Mouse (Mus musculus) forebrain, postnatal 0 days (tissue): Measurements from ENCODE around the gene Nlk. TPM values are rescaled to one million over a fixed set of nuclear protein-coding genes. Genes with fewer than 3 reads are reported as not detected.
"Not testable (repeated sequence)": the region's sequence is repeated elsewhere in the genome, so short reads cannot be mapped to it uniquely, and the experiment has no call there.

Source experiments
- ATAC-seq: fragments of 200-750 bp; cut with Nextera tagmentation; 2 replicates; pipeline ENCODE4 v1.8.0; 2017; ENCODE audit warnings: mild to moderate bottlenecking, moderate library complexity
- DNase-seq: peaks from one replicate; pipeline ENCODE4 v3.0.0-alpha.2; 2015
- H3K27ac ChIP-seq: fragments of 300-500 bp; sonication (generic); 2 replicates; pipeline ENCODE4 v1.5.1; 2014; ENCODE audit warnings: low read depth, mild to moderate bottlenecking, antibody characterized with exemption, low read length, moderate library complexity, mixed read lengths
- H3K27me3 ChIP-seq: fragments of 300-500 bp; sonication (generic); 2 replicates; pipeline ENCODE4 v1.6.1; 2014; ENCODE audit warnings: mild to moderate bottlenecking, low read length, mixed read lengths; ENCODE audit not compliant: insufficient read depth
- H3K36me3 ChIP-seq: fragments of 300-500 bp; sonication (generic); 2 replicates; pipeline ENCODE4 v1.6.1; 2014; ENCODE audit warnings: mild to moderate bottlenecking, moderate library complexity; ENCODE audit not compliant: insufficient read depth
- H3K4me1 ChIP-seq: fragments of 300-500 bp; sonication (generic); 2 replicates; pipeline ENCODE4 v1.6.1; 2014; ENCODE audit warnings: antibody characterized with exemption; ENCODE audit not compliant: insufficient read depth
- H3K4me2 ChIP-seq: fragments of 300-500 bp; sonication (generic); 2 replicates; pipeline ENCODE4 v1.6.1; 2014; ENCODE audit warnings: low read depth, mild to moderate bottlenecking, moderate library complexity
- H3K4me3 ChIP-seq: fragments of 300-500 bp; sonication (generic); 2 replicates; pipeline ENCODE4 v1.5.1; 2014; ENCODE audit warnings: low read depth, low read length, mixed read lengths
- H3K9ac ChIP-seq: fragments of 300-500 bp; sonication (generic); 2 replicates; pipeline ENCODE4 v1.6.1; 2014; ENCODE audit warnings: mild to moderate bottlenecking
- H3K9me3 ChIP-seq: fragments of 300-500 bp; sonication (generic); 2 replicates; pipeline ENCODE4 v1.6.1; 2016; ENCODE audit warnings: low read length
- CTCF ChIP-seq: sonication (generic); IDR thresholded peaks from 2 replicates; pipeline ENCODE4 v1.5.1; 2016; ENCODE audit warnings: antibody characterized with exemption, control low read depth, low read depth
- WGBS: fragments of 180-500 bp; shearing (Covaris S2); extraction: QIAGEN DNeasy Blood & Tissue Kit; methylation state at CpG from one replicate; pipeline ENCODE4 v1.1.7; 2014; 5-methylcytosine and 5-hydroxymethylcytosine counted together
- polyA plus RNA-seq: library from polyadenylated mRNA; unstranded; fragments of >200 nt; fragmentation: Nextera tagmentation; extraction: Ambion mirVana; gene quantifications from 2 replicates; pipeline ENCODE4 v1.2.1, GENCODE M21; 2015
- total RNA-seq: library from RNA; depleted of rRNA; stranded (reverse); fragments of >200 nt; gene quantifications from 2 replicates; pipeline ENCODE4 v1.2.3, GENCODE M21; 2014

Nlk gene
- total and polyA plus RNA-seq, 2 experiments from 2014 or later = 27.8 to 43.1 TPM

DNA sequence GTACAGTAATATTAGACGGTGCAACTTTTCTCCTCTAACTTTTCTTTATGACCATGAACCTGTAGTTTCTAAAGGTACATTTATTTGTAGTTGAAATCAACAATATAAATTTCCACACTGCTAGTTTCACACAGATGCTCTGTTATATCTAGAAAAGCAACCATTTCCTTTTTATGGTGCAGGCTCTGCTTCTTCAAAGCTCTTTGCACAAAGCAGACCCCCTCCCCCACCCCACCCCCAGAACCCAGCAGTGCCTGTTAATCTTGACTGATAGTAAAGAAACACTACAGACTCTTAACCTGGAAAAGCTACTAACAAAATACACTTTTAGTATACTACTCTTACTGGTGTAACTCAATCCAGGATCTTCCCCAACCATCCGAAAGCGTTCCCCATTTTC lies 6.6 kb downstream of the Nlk start:
- Histone ChIP-seq H3K9me3 (no peaks in the 10 kb centered on the region), H3K4me2 (no peak overlapping the region; the same call in 1 of the 2 replicates), H3K4me1 (peaks cover 17% of the 10 kb centered on the region), H3K9ac (no peak overlapping the region), H3K36me3 (no peaks in the 10 kb centered on the region), H3K27ac (no peak overlapping the region), H3K4me3 (no peak overlapping the region), H3K27me3 (no peaks in the 10 kb centered on the region)
- no peak for TF ChIP-seq CTCF
- ATAC-seq = no peak
- 87% methylated on average over 3 of the region's 3 CpGs for WGBS
- no peak for DNase-seq

GRCm38 (mm10) chr11:78681058-78681457 lies 16.1 kb downstream of the Nlk start:
- Histone ChIP-seq H3K27me3 (no peaks in the 10 kb centered on the region), H3K9ac (no peak overlapping the region), H3K4me2 (no peak overlapping the region), H3K36me3 (no peaks in the 10 kb centered on the region), H3K4me3 (no peak overlapping the region), H3K4me1 (no peaks in the 10 kb centered on the region), H3K27ac (no peak overlapping the region), H3K9me3 (no peaks in the 10 kb centered on the region)
- DNase-seq (no peak), ATAC-seq (no peak)
- WGBS = 72% methylated on average over 3 of the region's 3 CpGs
- no peak for TF ChIP-seq CTCF

GRCm38 (mm10) chr11:78678761-78679160 lies 18.4 kb downstream of the Nlk start:
- Histone ChIP-seq H3K4me2 (no peak overlapping the region), H3K27me3 (no peaks in the 10 kb centered on the region), H3K4me3 (no peak overlapping the region), H3K36me3 (no peaks in the 10 kb centered on the region), H3K27ac (no peak overlapping the region), H3K4me1 (no peaks in the 10 kb centered on the region), H3K9ac (no peak overlapping the region), H3K9me3 (no peaks in the 10 kb centered on the region)
- DNase-seq (no peak), ATAC-seq (no peak)
- WGBS = 70% methylated on average over 2 of the region's 2 CpGs
- TF ChIP-seq CTCF = no peak

DNA sequence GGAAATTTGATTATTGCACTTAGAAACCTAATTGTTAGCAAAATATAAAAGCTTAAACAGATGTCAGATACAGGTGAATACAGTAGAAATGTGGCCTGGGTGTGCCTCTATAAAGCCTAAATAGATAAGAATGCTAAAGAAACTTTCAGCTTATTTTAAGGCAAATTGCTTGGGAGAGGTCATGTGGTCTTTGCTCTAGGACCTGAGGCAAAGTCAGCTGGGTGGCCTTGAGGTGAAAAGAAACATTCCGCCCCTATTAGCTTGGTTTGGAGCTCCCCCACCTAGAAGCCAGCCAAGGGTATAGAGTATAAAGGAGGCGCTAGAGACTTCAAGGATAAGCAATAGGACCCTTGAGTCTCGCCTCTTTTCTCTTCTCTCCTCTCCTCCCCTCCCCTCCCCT lies 28.5 kb downstream of the Nlk start:
- H3K36me3 ChIP-seq = no peaks in the 10 kb centered on the region
- no peaks in the 10 kb centered on the region for H3K27me3 ChIP-seq
- ATAC-seq (no peak), DNase-seq (no peak)
- TF ChIP-seq CTCF = no peak
- no peaks in the 10 kb centered on the region for H3K4me1 ChIP-seq
- WGBS = 23% methylated on average over 3 of the region's 3 CpGs
- H3K27ac ChIP-seq = no peak overlapping the region
- no peak overlapping the region for H3K4me3 ChIP-seq
- no peaks in the 10 kb centered on the region for H3K9me3 ChIP-seq
- no peak overlapping the region for H3K9ac ChIP-seq
- no peak overlapping the region for H3K4me2 ChIP-seq

- no peak for ATAC-seq
- Histone ChIP-seq H3K36me3 (no peaks in the 10 kb centered on the region), H3K4me3 (no peak overlapping the region), H3K27ac (no peak overlapping the region), H3K4me1 (no peaks in the 10 kb centered on the region), H3K9me3 (no peaks in the 10 kb centered on the region), H3K9ac (no peak overlapping the region), H3K27me3 (no peaks in the 10 kb centered on the region), H3K4me2 (no peak overlapping the region)
- 72% methylated on average over 2 of the region's 2 CpGs for WGBS
- no peak for TF ChIP-seq CTCF
- DNase-seq = no peak
Observed at GRCm38 (mm10) chr11:78664853-78665252, 32.3 kb downstream of the Nlk start.

DNA sequence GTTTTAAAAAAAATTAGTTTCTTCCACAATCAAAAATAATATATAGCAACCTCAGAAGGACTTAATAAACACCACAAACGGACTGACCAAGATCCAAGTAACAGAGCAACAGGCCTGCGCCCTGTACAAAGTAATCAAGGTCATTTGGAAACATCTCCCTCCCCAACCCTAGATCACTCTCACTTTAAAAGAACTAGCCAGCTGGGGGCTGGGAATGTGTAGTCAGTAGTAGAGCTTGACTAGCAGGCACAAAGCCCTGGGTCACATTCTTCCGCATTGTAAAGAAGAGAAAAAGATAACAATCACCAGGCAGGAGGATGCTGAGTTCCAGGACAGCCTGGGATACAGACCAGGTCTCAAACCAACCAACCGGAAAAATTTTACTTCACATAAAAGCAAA lies 33.3 kb downstream of the Nlk start:
- Histone ChIP-seq H3K27me3 (no peaks in the 10 kb centered on the region), H3K4me2 (no peak overlapping the region), H3K4me1 (no peaks in the 10 kb centered on the region), H3K36me3 (no peaks in the 10 kb centered on the region), H3K4me3 (no peak overlapping the region), H3K27ac (no peak overlapping the region), H3K9ac (no peak overlapping the region), H3K9me3 (no peaks in the 10 kb centered on the region)
- DNase-seq (no peak), ATAC-seq (no peak)
- WGBS = 79% methylated on average over 4 of the region's 4 CpGs
- no peak for TF ChIP-seq CTCF

- H3K27me3 ChIP-seq = no peaks in the 10 kb centered on the region
- ATAC-seq (no peak), DNase-seq (no peak)
- H3K4me3 ChIP-seq = no peak overlapping the region
- H3K9ac ChIP-seq = no peak overlapping the region
- no peaks in the 10 kb centered on the region for H3K9me3 ChIP-seq
- H3K4me1 ChIP-seq = no peaks in the 10 kb centered on the region
- H3K36me3 ChIP-seq = no peaks in the 10 kb centered on the region
- no peak overlapping the region for H3K27ac ChIP-seq
- TF ChIP-seq CTCF = no peak
- no peak overlapping the region for H3K4me2 ChIP-seq
- WGBS = 83% methylated on average over 2 of the region's 2 CpGs
Observed at GRCm38 (mm10) chr11:78649143-78649542, 48.0 kb downstream of the Nlk start.

DNA sequence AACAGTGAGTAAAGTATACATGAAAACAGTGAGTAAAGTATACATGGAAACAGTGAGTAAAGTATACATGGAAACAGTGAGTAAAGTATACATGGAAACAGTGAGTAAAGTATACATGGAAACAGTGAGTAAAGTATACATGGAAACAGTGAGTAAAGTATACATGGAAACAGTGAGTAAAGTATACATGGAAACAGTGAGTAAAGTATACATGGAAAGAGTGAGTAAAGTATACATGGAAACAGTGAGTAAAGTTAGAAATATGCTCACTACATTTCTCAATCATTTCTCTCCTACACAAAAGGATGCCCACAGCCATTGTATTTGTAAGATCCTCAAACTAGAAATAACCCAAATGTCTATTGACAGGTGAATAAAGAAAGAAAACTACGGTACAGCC lies 48.8 kb downstream of the Nlk start:
- H3K9me3 ChIP-seq, H3K9ac ChIP-seq, ATAC-seq, DNase-seq, H3K27ac ChIP-seq, H3K27me3 ChIP-seq, H3K4me2 ChIP-seq, H3K36me3 ChIP-seq, H3K4me3 ChIP-seq, H3K4me1 ChIP-seq: not testable (repeated sequence)
- WGBS = 96% methylated on average over 1 of the region's 1 CpGs
